Mouse (Mus musculus) splenic B cell, adult 2 months (primary cell): ENCODE data around the gene Adcy4.

Experiments used
- DNase-seq: peaks from one replicate; pipeline ENCODE4 v3.0.0-alpha.2; 2011; ENCODE audit warnings: low read depth, low spot score
- H3K27me3 ChIP-seq: 2 replicates; pipeline ENCODE4 v1.6.1; 2012; ENCODE audit warnings: mild to moderate bottlenecking, low read length, moderate library complexity, mixed read lengths; ENCODE audit not compliant: control insufficient read depth, poor library complexity, insufficient read depth, severe bottlenecking
- H3K36me3 ChIP-seq: 2 replicates; pipeline ENCODE4 v1.6.1; 2012; ENCODE audit warnings: mild to moderate bottlenecking, low read length, moderate library complexity, mixed read lengths; ENCODE audit not compliant: control insufficient read depth, poor library complexity, insufficient read depth, severe bottlenecking

The Adcy4 gene

DNA sequence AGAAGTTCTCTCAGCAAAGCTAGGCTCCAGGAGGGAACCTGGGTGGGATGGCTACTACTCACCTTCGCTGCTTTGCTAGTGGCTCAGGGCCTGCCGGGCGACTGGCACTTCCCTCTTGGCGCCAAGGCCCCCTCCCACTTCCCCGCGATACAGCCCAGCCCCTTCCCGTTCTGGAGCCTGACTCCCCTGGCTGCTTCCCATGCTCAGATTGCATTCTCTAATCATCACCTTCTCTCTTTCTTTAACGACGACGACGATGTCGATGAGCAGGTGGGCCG, at the start of gene Adcy4:
Adcy4 (minus strand) TSS at position 138 of the 278 bp plus-strand sequence.
- H3K27me3 ChIP-seq, result no peaks in the 10 kb centered on the region
- H3K36me3 ChIP-seq, result no peaks in the 10 kb centered on the region
- DNase-seq, result no peak

DNA sequence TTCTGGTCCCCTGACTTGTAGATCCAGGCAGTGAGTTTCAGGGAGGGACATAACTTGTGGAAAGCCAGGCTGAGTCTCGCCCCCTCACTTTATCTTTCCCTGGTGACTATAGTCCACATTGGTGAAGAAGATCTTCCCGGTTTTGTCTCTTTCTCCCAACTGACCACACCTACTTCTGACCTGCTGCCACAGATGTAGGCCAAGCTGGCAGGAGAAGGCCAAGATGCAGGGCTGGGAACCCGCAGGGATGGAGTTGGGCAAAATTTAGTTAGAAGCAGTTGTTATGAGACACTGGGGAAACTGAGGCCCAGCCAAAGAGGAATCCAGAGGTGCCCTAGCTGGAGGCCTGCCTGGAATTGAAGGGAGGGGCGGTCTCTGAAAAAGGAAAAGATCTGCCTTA, 49.2 kb upstream of the Adcy4 start:
- Histone ChIP-seq H3K36me3 (no peaks in the 10 kb centered on the region), H3K27me3 (no peaks in the 10 kb centered on the region)
- DNase-seq, result no peak

DNA sequence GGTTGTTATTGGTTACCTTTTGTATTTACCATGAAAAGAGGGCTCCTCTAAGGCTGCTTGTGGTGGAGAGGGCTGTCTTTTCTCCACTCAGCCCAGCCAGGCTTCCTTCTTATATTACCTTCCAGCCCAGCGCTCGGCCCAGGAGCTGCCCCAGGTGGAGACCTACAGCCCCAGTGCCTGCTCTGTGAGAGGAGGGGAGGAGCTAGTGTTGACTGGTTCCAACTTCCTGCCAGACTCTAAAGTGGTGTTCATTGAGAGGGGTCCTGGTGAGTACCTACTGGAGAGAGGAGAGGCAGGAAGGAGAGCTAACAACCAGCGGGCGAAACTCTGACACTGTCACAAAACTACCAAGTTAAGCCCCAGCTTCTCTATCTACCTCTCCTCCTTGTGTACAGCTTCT, 46.4 kb upstream of the Adcy4 start:
- no peak for DNase-seq
- no peaks in the 10 kb centered on the region for H3K27me3 ChIP-seq
- H3K36me3 ChIP-seq, result no peaks in the 10 kb centered on the region

DNA sequence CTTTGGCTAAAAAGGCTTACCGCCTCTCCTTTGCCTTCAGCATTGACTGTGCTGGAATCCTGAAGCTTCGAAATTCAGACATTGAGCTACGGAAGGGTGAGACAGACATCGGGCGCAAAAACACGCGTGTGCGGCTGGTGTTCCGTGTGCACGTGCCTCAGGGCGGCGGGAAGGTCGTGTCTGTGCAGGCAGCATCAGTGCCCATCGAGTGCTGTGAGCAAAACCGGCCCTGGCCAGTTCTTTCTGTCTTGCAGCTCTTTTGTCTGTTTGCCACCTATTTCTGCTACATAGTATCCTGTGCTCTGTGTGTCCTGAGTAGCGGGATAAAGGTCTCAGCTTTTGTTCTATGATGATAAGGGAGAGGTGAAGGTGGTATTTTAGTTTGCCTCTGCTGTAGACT, 46.0 kb upstream of the Adcy4 start:
- DNase-seq, result no peak
- H3K36me3 ChIP-seq, result no peaks in the 10 kb centered on the region
- H3K27me3 ChIP-seq, result no peaks in the 10 kb centered on the region

DNA sequence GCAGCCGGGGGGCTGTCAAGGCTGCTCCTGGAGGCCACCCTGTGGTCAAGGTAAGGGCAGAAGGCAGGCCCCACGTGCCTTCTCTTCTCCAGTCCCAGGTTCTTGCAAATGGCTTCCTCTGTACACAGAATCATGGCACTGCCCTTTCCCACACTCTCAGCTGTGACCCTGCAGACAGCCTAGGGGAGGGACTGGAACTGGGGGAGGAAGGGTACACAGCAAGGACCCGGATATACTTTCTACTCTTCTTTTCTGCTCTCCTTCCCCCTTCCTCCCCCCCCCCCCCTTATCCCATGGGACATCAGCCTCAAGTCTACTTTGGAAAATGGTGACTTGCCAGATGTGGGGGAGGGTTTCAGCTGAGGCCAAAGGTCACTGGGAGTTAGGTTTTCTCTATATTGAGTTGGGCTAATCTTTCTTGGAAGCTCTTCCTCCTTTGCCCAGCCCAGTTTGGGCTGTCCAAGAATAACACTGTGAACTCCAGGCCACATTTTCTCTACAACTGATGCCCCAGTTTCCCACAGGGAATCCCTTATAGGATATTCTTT, 44.9 kb upstream of the Adcy4 start:
- DNase-seq, result no peak
- Histone ChIP-seq H3K27me3 (no peaks in the 10 kb centered on the region; the same call in none of the 2 replicates), H3K36me3 (no peaks in the 10 kb centered on the region)

DNA sequence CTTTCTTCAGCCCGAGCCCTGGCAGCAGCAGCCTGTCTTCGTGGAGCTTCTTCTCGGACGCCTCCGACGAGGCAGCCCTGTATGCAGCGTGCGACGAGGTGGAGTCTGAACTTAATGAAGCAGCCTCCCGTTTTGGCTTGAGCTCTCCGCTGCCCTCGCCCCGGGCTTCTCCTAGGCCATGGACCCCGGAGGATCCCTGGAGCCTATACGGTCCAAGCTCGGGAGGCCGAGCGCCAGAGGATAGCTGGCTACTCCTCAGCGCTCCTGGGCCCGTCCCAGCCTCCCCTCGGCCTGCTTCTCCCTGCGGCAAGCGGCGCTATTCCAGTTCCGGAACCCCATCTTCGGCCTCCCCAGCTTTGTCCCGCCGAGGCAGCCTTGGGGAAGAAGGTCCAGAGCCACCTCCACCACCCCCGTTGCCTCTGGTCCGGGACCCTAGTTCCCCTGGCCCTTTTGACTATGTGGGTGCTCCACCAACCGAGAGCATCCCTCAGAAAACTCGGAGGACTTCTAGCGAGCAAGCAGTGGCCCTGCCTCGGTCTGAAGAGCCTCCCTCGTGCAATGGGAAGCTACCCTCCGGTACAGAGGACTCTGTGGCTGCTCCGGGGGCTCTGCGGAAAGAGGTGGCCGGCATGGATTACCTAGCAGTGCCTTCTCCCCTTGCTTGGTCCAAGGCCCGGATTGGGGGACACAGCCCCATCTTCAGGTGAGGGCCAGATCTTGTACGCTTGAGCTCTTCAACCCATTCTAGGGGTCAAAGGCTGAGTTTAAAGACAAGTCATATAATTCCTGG, 42.9 kb upstream of the Adcy4 start:
- H3K27me3 ChIP-seq, result no peaks in the 10 kb centered on the region; the same call in none of the 2 replicates
- H3K36me3 ChIP-seq, result no peaks in the 10 kb centered on the region
- no peak for DNase-seq

DNA sequence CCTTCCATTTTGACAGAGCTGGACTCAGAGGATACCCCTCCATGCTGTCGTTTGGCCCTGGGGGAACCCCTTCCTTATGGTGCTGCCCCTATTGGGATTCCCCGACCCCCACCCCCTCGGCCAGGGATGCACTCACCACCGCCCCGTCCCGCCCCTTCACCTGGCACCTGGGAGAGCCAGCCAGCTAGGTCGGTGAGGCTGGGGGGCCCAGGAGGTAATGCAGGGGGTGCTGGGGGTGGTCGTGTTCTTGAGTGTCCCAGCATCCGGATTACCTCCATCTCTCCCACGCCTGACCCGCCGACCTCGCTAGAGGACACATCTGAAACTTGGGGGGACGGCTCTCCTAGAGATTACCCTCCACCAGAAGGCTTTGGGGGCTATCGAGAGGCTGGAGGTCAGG, 42.2 kb upstream of the Adcy4 start:
- no peak for DNase-seq
- Histone ChIP-seq H3K27me3 (no peaks in the 10 kb centered on the region; the same call in none of the 2 replicates), H3K36me3 (no peaks in the 10 kb centered on the region)

DNA sequence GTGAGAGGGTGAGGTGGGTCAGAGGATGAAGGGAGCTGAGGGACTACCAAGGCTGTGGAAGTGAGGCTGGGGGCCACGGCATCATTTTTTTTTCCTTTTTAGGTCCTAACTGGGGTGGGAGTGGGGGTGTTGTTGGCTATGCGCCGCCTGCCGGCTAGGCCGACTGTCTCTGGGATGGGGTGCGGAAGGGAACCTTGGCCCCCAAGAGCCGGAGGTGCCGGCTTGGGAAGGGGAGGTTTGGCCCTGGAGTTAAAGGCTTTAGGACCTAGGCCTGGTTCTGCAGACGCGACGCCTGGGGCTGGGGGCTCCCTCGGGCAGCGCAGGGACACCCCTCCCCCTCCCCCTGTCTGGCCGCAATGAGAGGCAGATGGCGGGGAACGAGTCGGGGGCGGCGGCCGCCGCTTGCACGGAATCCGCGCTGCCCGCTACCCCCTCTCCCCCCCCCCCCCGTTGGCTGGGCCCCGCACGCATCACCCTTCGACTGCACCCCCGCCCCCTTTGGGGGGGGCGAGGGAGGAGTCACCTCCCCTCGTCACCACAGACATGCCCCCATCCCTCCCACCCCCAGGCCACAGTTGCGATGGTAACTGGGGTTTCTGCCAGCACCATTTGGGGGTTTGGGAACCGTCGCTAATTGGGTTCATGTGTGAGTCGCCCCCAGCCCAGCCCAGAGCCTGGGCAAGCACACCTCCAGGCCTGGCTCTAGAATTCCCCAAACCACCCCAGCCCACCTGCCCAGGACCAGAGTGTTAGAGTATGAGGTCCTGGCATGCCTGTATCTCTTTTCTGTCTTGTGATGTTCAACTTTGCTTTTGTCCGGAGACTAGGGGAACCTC, 41.5 kb upstream of the Adcy4 start:
- DNase-seq, result no peak
- Histone ChIP-seq H3K36me3 (no peaks in the 10 kb centered on the region), H3K27me3 (no peaks in the 10 kb centered on the region; the same call in none of the 2 replicates)

DNA sequence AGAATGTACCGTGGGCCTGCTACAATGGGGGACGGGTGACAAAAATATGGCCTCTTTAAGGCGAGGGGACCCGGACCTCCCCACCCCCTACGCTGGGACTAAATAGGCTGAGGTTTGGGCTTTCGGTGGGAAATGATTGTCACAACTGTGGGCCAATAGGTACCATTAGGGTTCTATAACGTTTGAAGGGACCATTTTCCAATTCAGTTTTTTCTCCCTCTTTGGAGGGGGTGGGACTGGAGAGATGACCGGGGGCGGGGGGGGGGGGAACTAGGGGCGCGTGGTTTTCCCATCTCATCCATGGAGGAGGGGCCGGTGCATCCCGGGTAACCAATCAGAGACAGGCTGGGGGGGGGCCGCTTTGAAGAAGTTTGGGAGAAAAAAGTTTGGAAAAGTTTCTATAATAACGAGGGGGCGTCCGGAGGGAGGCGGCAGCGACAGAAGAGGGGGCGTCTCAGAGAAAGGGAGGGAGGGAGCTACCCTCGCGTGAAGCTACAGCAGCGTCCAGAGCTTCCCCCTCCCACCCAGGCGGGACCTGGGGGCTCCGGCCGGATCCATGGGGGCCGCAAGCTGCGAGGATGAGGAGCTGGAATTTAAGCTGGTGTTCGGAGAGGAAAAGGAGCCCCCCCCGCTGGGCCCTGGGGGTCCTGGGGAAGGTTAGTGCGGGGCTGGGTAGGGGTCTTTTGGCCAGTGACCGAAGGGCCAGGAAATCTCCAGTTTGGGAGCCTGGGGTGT, 40.8 kb upstream of the Adcy4 start:
- Histone ChIP-seq H3K27me3 (no peaks in the 10 kb centered on the region; the same call in none of the 2 replicates), H3K36me3 (no peaks in the 10 kb centered on the region)
- no peak for DNase-seq

DNA sequence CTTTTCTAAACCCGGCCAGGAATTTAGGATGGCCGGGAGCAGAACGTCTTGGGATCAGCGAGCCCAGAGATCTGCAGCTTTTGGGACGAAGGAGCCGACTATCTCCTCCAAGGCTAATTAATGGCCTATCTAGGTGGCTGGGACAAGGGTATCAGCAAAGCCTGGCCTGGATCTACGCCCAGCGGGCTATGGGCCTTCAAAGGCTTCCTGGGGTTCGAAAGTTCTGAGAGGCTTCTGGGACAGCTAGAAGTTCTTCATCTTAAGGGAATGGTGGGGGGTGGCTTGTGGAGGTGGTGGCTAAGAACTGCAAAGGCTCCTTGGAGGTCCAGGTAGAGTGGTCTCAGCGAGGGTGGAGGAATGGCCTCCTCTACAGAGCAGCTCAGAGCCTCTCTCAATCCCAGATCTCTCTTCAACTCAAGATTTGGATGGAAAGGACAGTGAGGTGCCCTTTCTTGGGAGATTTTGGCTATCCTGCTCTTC, 40.1 kb upstream of the Adcy4 start:
- no peak for DNase-seq
- H3K27me3 ChIP-seq, result no peaks in the 10 kb centered on the region; the same call in none of the 2 replicates

DNA sequence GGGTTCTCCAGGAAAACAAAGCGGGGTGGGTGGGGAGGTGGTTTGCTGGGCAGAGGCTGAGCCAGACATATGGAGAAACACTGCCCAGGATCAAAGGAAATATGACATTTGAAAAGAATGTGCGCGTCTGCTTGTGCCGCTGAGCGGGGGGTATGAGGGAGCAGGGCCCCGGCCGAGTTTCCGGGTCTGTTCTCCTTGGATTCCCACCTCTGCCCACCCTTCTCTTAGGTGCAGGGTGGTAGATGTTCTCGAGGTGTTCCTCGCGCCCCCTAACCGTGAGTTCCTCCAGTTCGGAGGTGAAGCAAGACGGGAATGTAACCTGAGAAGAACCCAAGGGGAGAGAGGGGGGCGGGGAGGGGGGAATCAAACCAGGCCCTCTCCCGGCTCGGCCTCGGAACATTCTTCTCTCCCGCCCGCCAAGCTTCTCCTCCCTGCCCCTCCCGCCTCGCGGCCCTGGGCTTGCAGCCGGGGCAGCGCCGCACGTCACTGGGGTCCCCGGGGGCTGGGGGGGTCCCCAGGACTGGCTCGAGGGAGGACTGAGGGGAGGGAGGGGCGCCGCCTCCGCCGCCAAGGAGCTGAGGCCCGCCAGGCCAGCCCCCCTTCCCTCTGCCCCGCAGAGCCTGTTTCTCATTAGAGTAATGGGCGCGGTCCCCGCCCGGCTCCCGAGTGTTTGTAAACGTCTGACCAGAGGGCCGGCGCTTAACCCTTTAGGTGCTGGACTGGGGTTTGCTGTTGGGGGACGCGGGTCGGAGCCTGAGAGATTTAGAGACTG, 39.3 kb upstream of the Adcy4 start, which contains the start of gene Nfatc4:
Nfatc4 (plus strand) TSS at position 154 of the 772 bp plus-strand sequence.
- Histone ChIP-seq H3K27me3 (no peaks in the 10 kb centered on the region; the same call in none of the 2 replicates), H3K36me3 (no peaks in the 10 kb centered on the region)
- peak; percentile 30 for DNase-seq

More for the DNA sequence above, 40.1 kb upstream of the Adcy4 start:
- no peaks in the 10 kb centered on the region for H3K36me3 ChIP-seq

DNA sequence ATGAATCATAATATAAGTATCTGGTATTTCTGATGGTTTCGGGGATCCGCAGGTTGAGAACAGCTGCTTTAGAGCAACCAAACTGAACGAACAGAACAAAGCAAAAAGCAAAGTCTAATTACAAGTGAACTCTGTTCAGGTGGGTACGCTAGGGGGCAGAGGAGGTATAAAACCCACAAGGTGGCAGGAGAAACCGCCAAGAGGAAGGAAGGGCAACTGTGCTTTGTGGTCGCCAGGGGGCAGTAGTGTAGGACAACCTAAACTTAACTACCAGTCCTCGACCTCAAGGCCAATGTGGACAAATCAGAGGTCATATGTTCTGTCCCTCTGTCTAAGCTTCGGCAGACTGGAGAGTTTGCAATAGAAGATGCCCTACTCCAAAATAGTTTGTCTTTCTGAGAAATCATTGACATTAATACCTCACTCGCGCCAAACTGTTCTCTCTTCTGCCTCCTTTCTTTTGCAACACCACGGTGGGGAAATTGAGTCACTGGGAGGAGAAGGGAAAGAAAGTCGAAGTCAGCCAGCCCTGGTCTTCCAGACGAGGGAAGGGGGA, 38.6 kb upstream of the Adcy4 start:
- H3K27me3 ChIP-seq, result no peaks in the 10 kb centered on the region; the same call in none of the 2 replicates
- peak; percentile 89 for DNase-seq
- no peaks in the 10 kb centered on the region for H3K36me3 ChIP-seq

DNA sequence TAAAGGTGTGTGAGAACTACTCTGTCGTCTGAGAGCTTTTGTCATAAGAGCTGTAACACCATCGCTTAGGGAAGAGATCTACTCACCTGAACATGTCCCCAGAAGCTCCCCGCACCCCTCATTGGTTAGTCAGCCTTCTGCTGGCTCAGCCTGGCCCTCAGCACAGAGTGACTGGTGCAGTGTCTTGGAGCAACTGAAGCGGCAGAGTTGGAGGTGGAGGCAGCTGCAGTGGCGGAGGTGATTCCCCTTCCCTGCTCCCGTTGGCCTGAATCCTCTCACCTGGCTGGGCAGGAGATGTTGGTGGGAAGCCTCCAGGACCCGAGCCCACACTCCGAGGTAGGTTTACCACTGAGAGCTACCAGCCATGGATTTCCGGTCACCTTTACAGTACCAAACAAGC, 36.7 kb upstream of the Adcy4 start:
- DNase-seq, result no peak
- Histone ChIP-seq H3K27me3 (no peaks in the 10 kb centered on the region; the same call in none of the 2 replicates), H3K36me3 (no peaks in the 10 kb centered on the region)
